Mouse (Mus musculus) midbrain, embryonic 12.5 days (tissue): ENCODE measurements at regions not wholly inside any gene's neighbourhood (a gene's known extent, or its start where the extent isn't known, plus 50 kb on each side); places are given as distances from the start of the nearest gene placed in this dataset.
"Not testable (repeated sequence)": the region's sequence is repeated elsewhere in the genome, so short reads cannot be mapped to it uniquely, and the experiment has no call there.

Experiments used
- ATAC-seq: fragments of 200-750 bp; cut with Nextera tagmentation; 2 replicates; pipeline ENCODE4 v1.8.0; 2017; ENCODE audit warnings: low read depth, moderate TSS enrichment, moderate library complexity; ENCODE audit not compliant: low FRiP score
- H3K27ac ChIP-seq: fragments of 300-500 bp; sonication (generic); replicated peaks from 2 replicates; pipeline ENCODE4 v1.5.1; 2016; ENCODE audit warnings: mild to moderate bottlenecking
- H3K27me3 ChIP-seq: fragments of 300-500 bp; sonication (generic); 2 replicates; pipeline ENCODE4 v1.6.1; 2016; ENCODE audit warnings: mild to moderate bottlenecking
- H3K36me3 ChIP-seq: fragments of 300-500 bp; sonication (generic); 2 replicates; pipeline ENCODE4 v1.6.1; 2016
- H3K4me1 ChIP-seq: fragments of 300-500 bp; sonication (generic); 2 replicates; pipeline ENCODE4 v1.6.1; 2016
- H3K4me2 ChIP-seq: fragments of 300-500 bp; sonication (generic); replicated peaks from 2 replicates; pipeline ENCODE4 v1.6.1; 2016; ENCODE audit warnings: mild to moderate bottlenecking, moderate library complexity
- H3K4me3 ChIP-seq: fragments of 300-500 bp; sonication (generic); 2 replicates; pipeline ENCODE4 v1.5.1; 2016; ENCODE audit warnings: mild to moderate bottlenecking
- H3K9ac ChIP-seq: fragments of 300-500 bp; sonication (generic); replicated peaks from 2 replicates; pipeline ENCODE4 v1.6.1; 2016; ENCODE audit warnings: mild to moderate bottlenecking, moderate library complexity
- H3K9me3 ChIP-seq: fragments of 300-500 bp; sonication (generic); 2 replicates; pipeline ENCODE4 v1.6.1; 2016; ENCODE audit warnings: mild to moderate bottlenecking
- WGBS: fragments of 180-500 bp; shearing (Covaris S2); methylation state at CpG from one replicate; pipeline ENCODE4 v1.1.7; 2016; 5-methylcytosine and 5-hydroxymethylcytosine counted together

DNA sequence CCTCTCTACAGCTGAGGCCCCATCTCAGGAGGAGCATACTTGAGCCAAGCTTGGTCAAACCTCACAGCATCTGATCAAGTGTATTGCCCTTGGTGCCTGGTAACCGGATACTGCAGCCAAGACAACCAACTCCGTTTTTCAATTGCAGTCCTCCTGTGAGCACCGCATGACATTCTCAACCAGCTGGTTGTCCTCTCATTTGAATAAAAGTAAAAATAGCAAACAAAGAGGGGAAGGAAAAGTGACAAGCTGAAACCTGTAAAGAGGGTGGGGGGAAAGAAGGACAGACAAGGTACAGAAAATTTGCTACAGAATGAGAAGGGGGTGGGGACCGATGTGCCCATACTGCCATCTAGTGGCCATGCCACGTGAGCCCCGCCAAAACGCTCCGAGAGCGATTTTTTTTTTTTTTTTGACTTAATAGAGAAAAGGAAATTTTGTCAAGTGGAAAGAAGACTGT, 314.0 kb downstream of the Zpld1 start:
- Histone ChIP-seq H3K4me2 (peak overlapping the region; percentile 42), H3K27me3 (no peaks in the 10 kb centered on the region), H3K9ac (no peak overlapping the region), H3K4me1 (no peaks in the 10 kb centered on the region), H3K27ac (no peak overlapping the region), H3K9me3 (no peaks in the 10 kb centered on the region), H3K4me3 (peak overlapping the region; percentile 23; the same call in 1 of the 2 replicates), H3K36me3 (no peaks in the 10 kb centered on the region)
- ATAC-seq = peak; percentile 85
- 4% methylated on average over 9 of the region's 9 CpGs for WGBS

DNA sequence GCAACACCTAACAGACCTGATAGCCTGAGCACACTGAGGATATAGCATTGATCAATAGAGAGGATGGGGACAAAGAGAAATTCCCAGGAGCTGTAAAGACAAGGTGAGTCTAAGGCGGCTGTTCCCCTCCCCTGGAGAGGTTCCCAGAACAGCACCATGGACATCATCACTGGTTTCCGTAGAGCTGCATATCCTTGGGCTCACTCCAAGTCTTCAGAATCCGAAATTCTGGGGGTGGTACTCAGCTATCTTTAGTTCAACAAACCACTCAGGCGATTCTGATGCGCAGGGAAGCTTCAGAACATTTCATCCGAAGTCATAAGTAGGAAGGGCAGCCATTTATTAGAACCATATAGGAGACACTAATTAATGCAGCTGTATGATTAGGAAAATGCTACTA, 327.4 kb downstream of the Zpld1 start:
- ATAC-seq = no peak
- no peak overlapping the region for H3K27ac ChIP-seq
- WGBS = 80% methylated on average over 6 of the region's 6 CpGs

DNA sequence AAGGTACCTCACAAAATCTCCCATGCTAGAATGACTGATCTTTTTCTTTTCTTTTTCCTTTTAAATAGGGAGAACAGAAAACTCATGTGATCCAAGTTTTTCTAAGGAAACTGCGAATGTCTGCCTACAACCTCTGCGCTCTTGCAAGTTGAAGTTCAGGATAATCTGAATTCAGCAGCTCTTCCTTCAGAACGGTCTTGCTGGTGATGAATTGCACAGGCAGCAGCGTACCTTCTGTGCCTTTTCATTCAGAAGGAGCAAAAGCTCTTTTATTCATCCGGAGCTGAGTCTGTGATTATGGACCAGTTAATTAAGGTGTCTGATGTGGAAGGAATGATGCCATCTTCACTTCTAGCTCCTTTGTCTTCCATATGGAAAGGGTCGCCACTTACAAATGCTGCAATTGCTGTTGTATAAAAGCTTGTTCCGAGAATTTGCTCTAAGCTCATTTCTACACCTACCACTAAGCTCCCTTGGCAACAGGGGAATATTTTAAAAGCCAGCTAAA, 353.9 kb downstream of the Zpld1 start:
- H3K9ac ChIP-seq = no peak overlapping the region

More for the DNA sequence above, 327.4 kb downstream of the Zpld1 start:
- no peaks in the 10 kb centered on the region for H3K9me3 ChIP-seq
- no peaks in the 10 kb centered on the region for H3K4me1 ChIP-seq
- H3K9ac ChIP-seq = no peak overlapping the region
- H3K4me2 ChIP-seq = no peak overlapping the region
- H3K36me3 ChIP-seq = no peaks in the 10 kb centered on the region
- H3K27me3 ChIP-seq = no peaks in the 10 kb centered on the region
- H3K4me3 ChIP-seq = no peak overlapping the region

DNA sequence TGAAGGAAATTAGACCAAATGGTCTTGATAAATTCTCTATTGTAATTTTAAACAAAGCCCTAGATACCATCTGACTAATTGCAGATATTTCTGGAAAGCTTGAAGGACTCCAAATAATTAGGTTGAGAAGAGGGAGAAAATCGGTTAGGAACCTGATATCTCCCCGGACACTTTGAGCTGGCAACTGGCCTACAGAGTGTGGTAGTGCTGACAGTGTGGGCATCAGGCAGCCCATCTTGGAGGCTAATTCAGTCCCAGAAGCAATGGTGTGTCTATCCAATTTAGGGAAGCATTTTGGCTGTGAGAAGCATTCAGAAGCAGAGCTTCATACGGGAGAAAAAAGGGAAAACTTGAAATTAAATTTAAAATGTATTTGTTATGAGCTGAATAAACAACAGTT, 369.5 kb downstream of the Zpld1 start:
- no peak overlapping the region for H3K4me3 ChIP-seq
- 82% methylated on average over 3 of the region's 3 CpGs for WGBS
- H3K4me2 ChIP-seq = no peak overlapping the region
- no peak overlapping the region for H3K27ac ChIP-seq
- H3K9me3 ChIP-seq = no peaks in the 10 kb centered on the region
- H3K36me3 ChIP-seq = no peaks in the 10 kb centered on the region
- no peak overlapping the region for H3K9ac ChIP-seq
- no peaks in the 10 kb centered on the region for H3K27me3 ChIP-seq
- H3K4me1 ChIP-seq = no peaks in the 10 kb centered on the region
- no peak for ATAC-seq

More for the DNA sequence above, 353.9 kb downstream of the Zpld1 start:
- Histone ChIP-seq H3K9me3 (no peaks in the 10 kb centered on the region), H3K36me3 (no peaks in the 10 kb centered on the region), H3K4me3 (no peak overlapping the region), H3K27ac (no peak overlapping the region), H3K4me1 (no peaks in the 10 kb centered on the region), H3K4me2 (no peak overlapping the region), H3K27me3 (no peaks in the 10 kb centered on the region)
- 54% methylated on average over 7 of the region's 7 CpGs for WGBS
- no peak for ATAC-seq

DNA sequence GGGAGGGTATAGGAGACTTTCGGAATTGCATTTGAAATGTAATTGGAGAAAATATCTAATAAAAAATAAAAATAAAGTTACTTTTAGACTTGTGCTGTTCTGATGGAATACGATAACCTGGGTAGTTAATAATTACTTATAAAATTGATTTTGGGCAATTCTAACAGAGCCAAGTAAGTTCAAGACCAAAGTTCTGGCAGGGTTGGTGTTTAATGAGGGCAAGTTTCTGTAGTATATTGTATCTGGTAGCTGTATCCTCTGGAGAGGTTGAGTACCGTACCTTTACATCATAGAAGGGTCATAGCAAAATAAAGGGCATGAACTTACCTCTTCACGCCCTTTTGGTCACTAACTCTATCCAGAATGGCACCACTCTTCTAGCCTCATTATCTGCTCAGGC, 394.9 kb downstream of the Zpld1 start:
- no peak overlapping the region for H3K27ac ChIP-seq
- H3K4me2 ChIP-seq = no peak overlapping the region
- no peaks in the 10 kb centered on the region for H3K27me3 ChIP-seq
- H3K4me3 ChIP-seq = no peak overlapping the region
- H3K9ac ChIP-seq = no peak overlapping the region
- no peak for ATAC-seq
- no peaks in the 10 kb centered on the region for H3K4me1 ChIP-seq
- no peaks in the 10 kb centered on the region for H3K9me3 ChIP-seq
- WGBS = 92% methylated on average over 4 of the region's 4 CpGs
- H3K36me3 ChIP-seq = no peaks in the 10 kb centered on the region

DNA sequence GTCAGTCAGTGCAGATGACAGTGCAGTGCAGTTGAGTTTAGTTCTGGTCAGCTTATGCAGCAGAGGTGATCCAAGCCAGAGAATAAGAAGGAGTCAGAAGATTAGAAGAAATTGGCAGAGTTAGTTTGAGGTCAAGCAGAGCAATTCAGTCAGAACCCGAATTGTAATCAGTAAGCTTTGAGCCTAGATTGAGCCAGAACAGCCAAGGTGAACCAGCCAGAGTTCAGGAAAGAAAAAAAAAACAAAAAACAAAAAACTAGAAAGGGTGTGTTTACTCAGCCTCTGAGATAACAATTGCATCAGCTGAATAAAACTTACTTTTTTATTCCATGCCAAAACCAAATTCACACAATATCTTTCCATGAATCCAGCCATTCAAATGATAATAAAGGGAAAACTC, 396.3 kb downstream of the Zpld1 start:
- no peak overlapping the region for H3K9ac ChIP-seq
- H3K36me3 ChIP-seq = no peaks in the 10 kb centered on the region
- WGBS = 85% methylated on average over 1 of the region's 1 CpGs
- H3K9me3 ChIP-seq = no peaks in the 10 kb centered on the region
- H3K4me2 ChIP-seq = no peak overlapping the region
- no peak overlapping the region for H3K4me3 ChIP-seq
- no peak for ATAC-seq
- H3K27ac ChIP-seq = no peak overlapping the region
- no peaks in the 10 kb centered on the region for H3K4me1 ChIP-seq
- no peaks in the 10 kb centered on the region for H3K27me3 ChIP-seq

DNA sequence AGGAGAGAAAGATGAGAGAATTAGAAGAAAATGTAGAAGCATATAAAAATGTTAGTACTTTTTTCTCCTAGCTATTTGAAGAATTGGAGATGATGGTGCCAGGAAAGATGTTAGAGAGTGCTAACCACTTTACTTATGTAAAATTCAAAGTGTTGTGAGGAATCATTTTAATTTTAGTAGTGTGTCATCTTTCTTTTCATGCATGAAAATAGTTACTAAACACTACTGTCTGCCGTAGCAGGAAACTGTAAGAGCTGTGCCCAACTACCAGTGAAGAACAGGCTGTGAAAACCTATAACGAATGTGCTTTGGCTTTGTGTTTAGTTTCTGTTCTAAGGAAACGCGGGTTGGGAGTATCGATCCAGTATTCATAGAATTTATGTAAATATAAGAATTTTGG, 403.1 kb downstream of the Zpld1 start:
- H3K27me3 ChIP-seq = no peaks in the 10 kb centered on the region
- no peak overlapping the region for H3K27ac ChIP-seq
- WGBS = 90% methylated on average over 5 of the region's 5 CpGs
- no peaks in the 10 kb centered on the region for H3K9me3 ChIP-seq
- no peak overlapping the region for H3K4me3 ChIP-seq
- ATAC-seq = no peak
- H3K4me2 ChIP-seq = no peak overlapping the region
- no peak overlapping the region for H3K9ac ChIP-seq
- H3K36me3 ChIP-seq = no peaks in the 10 kb centered on the region
- H3K4me1 ChIP-seq = no peaks in the 10 kb centered on the region

DNA sequence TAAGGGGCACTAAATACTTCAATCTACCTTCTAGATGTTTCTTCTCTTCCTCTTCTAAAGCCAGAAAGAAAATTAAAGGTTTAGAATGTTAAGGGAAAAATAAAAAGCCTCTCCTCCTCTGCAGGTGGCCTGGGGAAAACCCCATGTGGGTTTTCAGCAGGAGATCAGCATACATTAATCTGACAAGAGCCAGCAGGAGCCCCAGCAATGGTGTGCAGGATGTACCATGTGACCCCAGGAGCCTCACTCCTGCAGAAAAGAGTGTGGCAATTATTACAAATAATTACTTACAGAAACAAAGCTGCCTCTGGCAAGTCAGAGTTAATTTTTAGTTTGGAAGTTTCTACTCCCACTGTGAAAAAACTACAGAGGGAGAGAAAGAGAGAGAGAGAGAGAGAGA, 440.4 kb downstream of the Zpld1 start:
- no peak overlapping the region for H3K4me2 ChIP-seq
- H3K9ac ChIP-seq = no peak overlapping the region
- ATAC-seq = peak; percentile 91
- H3K4me1 ChIP-seq = no peaks in the 10 kb centered on the region
- H3K27ac ChIP-seq = no peak overlapping the region
- H3K4me3 ChIP-seq = no peak overlapping the region
- H3K27me3 ChIP-seq = no peaks in the 10 kb centered on the region
- H3K36me3 ChIP-seq = no peaks in the 10 kb centered on the region
- H3K9me3 ChIP-seq = no peaks in the 10 kb centered on the region

DNA sequence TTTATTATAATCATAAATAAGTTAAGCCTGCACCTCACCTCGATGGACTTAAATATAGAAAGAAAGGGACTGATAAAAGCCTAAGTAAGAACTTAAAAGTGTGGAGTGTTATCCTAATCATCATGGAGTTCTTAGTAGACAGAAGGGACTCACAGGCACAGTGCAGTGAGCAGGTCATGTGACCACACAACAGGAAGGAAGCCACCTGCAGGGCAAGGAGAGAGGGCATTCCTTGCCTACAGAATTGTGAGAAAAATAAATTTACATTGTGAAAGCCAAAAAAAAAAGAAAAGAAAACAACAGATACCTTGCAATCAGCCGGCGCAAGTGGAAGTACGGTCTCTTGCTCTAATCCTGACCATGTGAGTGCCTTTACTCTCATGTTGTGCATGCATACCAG, 454.8 kb downstream of the Zpld1 start:
- H3K36me3 ChIP-seq, H3K4me2 ChIP-seq, H3K27me3 ChIP-seq, H3K4me1 ChIP-seq, H3K9me3 ChIP-seq, H3K4me3 ChIP-seq, H3K9ac ChIP-seq, ATAC-seq, H3K27ac ChIP-seq: not testable (repeated sequence)
- 87% methylated on average over 4 of the region's 4 CpGs for WGBS
